Mouse (Mus musculus) layer of hippocampus, adult 9-11 months (tissue): ENCODE data around the gene Tex2.
"Not testable (repeated sequence)": the region's sequence is repeated elsewhere in the genome, so short reads cannot be mapped to it uniquely, and the experiment has no call there.

Source experiments
- DNase-seq: peaks from one replicate; pipeline ENCODE4 v3.0.0; 2022

Tex2 gene

GRCm38 (mm10) chr11:106618768-106619167 is 5.5 kb upstream of the Tex2 start:
- not testable (repeated sequence) for DNase-seq

- no peak for DNase-seq
Measured at GRCm38 (mm10) chr11:106617821-106618580, 4.8 kb upstream of the Tex2 start.

GRCm38 (mm10) chr11:106615561-106615960 is 2.3 kb upstream of the Tex2 start:
- no peak for DNase-seq

GRCm38 (mm10) chr11:106614339-106614645 is 1.1 kb upstream of the Tex2 start:
- peak; percentile 45 for DNase-seq

GRCm38 (mm10) chr11:106613638-106614338 is 565 bp upstream of the Tex2 start:
- DNase-seq, result no peak

GRCm38 (mm10) chr11:106612209-106612960 is 838 bp downstream of the Tex2 start:
- peak; percentile 49 for DNase-seq

GRCm38 (mm10) chr11:106609731-106610130 is 3.5 kb downstream of the Tex2 start:
- DNase-seq, result no peak

- no peak for DNase-seq
Measured at GRCm38 (mm10) chr11:106607316-106607715, 5.9 kb downstream of the Tex2 start.

- DNase-seq, result no peak
Measured at GRCm38 (mm10) chr11:106606042-106606441, 7.2 kb downstream of the Tex2 start.

GRCm38 (mm10) chr11:106603230-106603629 is 10.0 kb downstream of the Tex2 start:
- no peak for DNase-seq

- DNase-seq, result no peak
Measured at GRCm38 (mm10) chr11:106600124-106600523, 13.1 kb downstream of the Tex2 start.

- DNase-seq, result no peak
Measured at GRCm38 (mm10) chr11:106599345-106599744, 13.9 kb downstream of the Tex2 start.

- no peak for DNase-seq
Measured at GRCm38 (mm10) chr11:106598339-106598738, 14.9 kb downstream of the Tex2 start.

- DNase-seq, result no peak
Measured at GRCm38 (mm10) chr11:106597737-106598330, 15.4 kb downstream of the Tex2 start.

GRCm38 (mm10) chr11:106591183-106591582 is 22.0 kb downstream of the Tex2 start:
- no peak for DNase-seq

- DNase-seq, result no peak
Measured at GRCm38 (mm10) chr11:106590143-106590542, 23.1 kb downstream of the Tex2 start.

GRCm38 (mm10) chr11:106588781-106589180 is 24.4 kb downstream of the Tex2 start:
- no peak for DNase-seq

GRCm38 (mm10) chr11:106587786-106588519 is 25.3 kb downstream of the Tex2 start:
- DNase-seq, result no peak

- no peak for DNase-seq
Measured at GRCm38 (mm10) chr11:106583801-106584200, 29.4 kb downstream of the Tex2 start.

GRCm38 (mm10) chr11:106581357-106581756 is 31.9 kb downstream of the Tex2 start:
- no peak for DNase-seq

GRCm38 (mm10) chr11:106580468-106580867 is 32.8 kb downstream of the Tex2 start:
- no peak for DNase-seq

GRCm38 (mm10) chr11:106579957-106580356 is 33.3 kb downstream of the Tex2 start:
- DNase-seq, result no peak

- DNase-seq, result no peak
Measured at GRCm38 (mm10) chr11:106579146-106579545, 34.1 kb downstream of the Tex2 start.
